Mouse (Mus musculus) ES-Bruce4 (cell line): Measurements from ENCODE around the gene Gm428.
"Not testable (repeated sequence)": the region's sequence is repeated elsewhere in the genome, so short reads cannot be mapped to it uniquely, and the experiment has no call there.

Source experiments
- EP300 ChIP-seq: IDR thresholded peaks from 2 replicates; pipeline ENCODE4 v1.6.1; 2011; ENCODE audit warnings: low read depth, low read length; ENCODE audit not compliant: insufficient read depth
- POLR2A ChIP-seq: IDR thresholded peaks from one replicate; pipeline ENCODE4 v1.8.1; 2011; ENCODE audit warnings: low read length; ENCODE audit not compliant: insufficient read depth

GRCm38 (mm10) chr4:73637821-73638220 is 45.5 kb upstream of the Gm428 start, which contains the start of gene Gm11236:
- TF ChIP-seq POLR2A, EP300: not testable (repeated sequence)
